Mouse (Mus musculus) right cerebral cortex, adult 18-20 months (tissue): Measurements from ENCODE around the gene Tmbim6.

ENCODE experiments used
- DNase-seq: peaks from one replicate; pipeline ENCODE4 v3.0.0; 2022; ENCODE audit warnings: mixed read lengths

Tmbim6 gene

GRCm38 (mm10) chr15:99454585-99455279 is 62.0 kb downstream of the Tmbim6 start:
- DNase-seq = no peak

GRCm38 (mm10) chr15:99455415-99455814 is 62.7 kb downstream of the Tmbim6 start:
- no peak for DNase-seq

GRCm38 (mm10) chr15:99456338-99456962 is 63.8 kb downstream of the Tmbim6 start:
- DNase-seq = no peak

GRCm38 (mm10) chr15:99456963-99457605 is 64.4 kb downstream of the Tmbim6 start:
- peak; percentile 53 for DNase-seq

GRCm38 (mm10) chr15:99457606-99458401 is 65.1 kb downstream of the Tmbim6 start, which contains the start of gene Nckap5l:
Gene Nckap5l, minus strand, starts transcription at chr15:99457748.
- peak; percentile 91 for DNase-seq
